In genomic region chrX:5468022-5468421, GRCm38 (mm10) we compare ENCODE assay signal across 9 mouse cellular contexts. TPM values are rescaled to one million over a fixed set of nuclear protein-coding genes. Genes with fewer than 3 reads are reported as not detected.
A peak's percentile ranks its signal among the peaks of the same experiment; 100 is the strongest.
DNase-seq lines count a peak whose midpoint lies in the region; ATAC-seq and TF ChIP-seq lines count a peak whose summit lies in the region.
"Had no signal": no experiment of that assay in that cellular context is flagged by ENCODE, and none has a peak within 500 bp of the region (broad histone marks: within the 10 kb centered on the region; RNA-seq: fewer than 3 reads in every experiment).

No protein-coding gene starts in this region.

- intact Hi-C loops in heart, postnatal 25 days (cut with DNase I), result no loop called here

- H3K4me1 ChIP-seq in heart, embryonic 14.5 days (ENCODE audit: control insufficient read depth in 2 of 2, insufficient read depth in 2 of 2, low read length in 2 of 2), result no peaks in the 10 kb centered on the region
- H3K4me1 ChIP-seq in hindbrain, embryonic 14.5 days (replicated peaks; ENCODE audit: control insufficient read depth, insufficient read depth, low read length), result no peaks in the 10 kb centered on the region
- no peaks in the 10 kb centered on the region for H3K4me1 ChIP-seq in neural tube, embryonic 11.5 days (ENCODE audit: control insufficient read depth, insufficient read depth, low read length)

- no peak overlapping the region for H3K9ac ChIP-seq in heart, embryonic 14.5 days (ENCODE audit: low read length)
- H3K9ac ChIP-seq in hindbrain, embryonic 14.5 days, result no peak overlapping the region
- H3K9ac ChIP-seq in neural tube, embryonic 11.5 days (ENCODE audit: low read length), result no peak overlapping the region

- TF ChIP-seq CTCF in brain, embryonic 14.5 days (IDR thresholded peaks at IDR 0.05; ENCODE audit: borderline replicate concordance, extremely low read depth, insufficient read depth, insufficient read length), result no peak

- no peaks in the 10 kb centered on the region for H3K36me3 ChIP-seq in heart, embryonic 14.5 days (ENCODE audit: control insufficient read depth, insufficient read depth, low read length)
- H3K36me3 ChIP-seq in hindbrain, embryonic 14.5 days (replicated peaks; ENCODE audit: control insufficient read depth, insufficient read depth), result no peaks in the 10 kb centered on the region
- H3K36me3 ChIP-seq in neural tube, embryonic 11.5 days (ENCODE audit: control insufficient read depth, insufficient read depth, low read length), result no peaks in the 10 kb centered on the region

- no peak overlapping the region for H3K27ac ChIP-seq in heart, embryonic 14.5 days (replicated peaks in 1 of 2; ENCODE audit: control insufficient read depth in 1 of 2, insufficient read depth in 1 of 2, low read depth in 2 of 2, low read length in 2 of 2)
- no peak overlapping the region for H3K27ac ChIP-seq in hindbrain, embryonic 14.5 days
- no peak overlapping the region for H3K27ac ChIP-seq in neural tube, embryonic 11.5 days (ENCODE audit: low read depth, low read length)

- H3K4me3 ChIP-seq in heart, embryonic 14.5 days (ENCODE audit: control insufficient read depth in 1 of 2, insufficient read depth in 1 of 2, low read depth in 1 of 2, low read length in 2 of 2), result no peak overlapping the region
- H3K4me3 ChIP-seq in hindbrain, embryonic 14.5 days (replicated peaks; ENCODE audit: low read length), result peak overlapping the region; percentile 25
- H3K4me3 ChIP-seq in neural tube, embryonic 11.5 days (ENCODE audit: low read depth, low read length), result peak overlapping the region; percentile 12; the same call in 1 of the 2 replicates

- TF ChIP-seq POLR2A in brain, embryonic 14.5 days (IDR thresholded peaks at IDR 0.05; ENCODE audit: borderline replicate concordance, extremely low read depth, insufficient read depth, insufficient read length, poor library complexity, severe bottlenecking), result no peak

- no peaks in the 10 kb centered on the region for H3K27me3 ChIP-seq in heart, embryonic 14.5 days (ENCODE audit: control insufficient read depth, insufficient read depth, low read length)
- H3K27me3 ChIP-seq in hindbrain, embryonic 14.5 days (ENCODE audit: control insufficient read depth, insufficient read depth, low read length), result no peaks in the 10 kb centered on the region
- no peaks in the 10 kb centered on the region for H3K27me3 ChIP-seq in neural tube, embryonic 11.5 days (ENCODE audit: control insufficient read depth, insufficient read depth, low read length)

- H3K9me3 ChIP-seq in heart, embryonic 14.5 days (ENCODE audit: control insufficient read depth, low read length), result no peaks in the 10 kb centered on the region
- H3K9me3 ChIP-seq in hindbrain, embryonic 14.5 days (ENCODE audit: control insufficient read depth, low read length), result no peaks in the 10 kb centered on the region
- H3K9me3 ChIP-seq in neural tube, embryonic 11.5 days (ENCODE audit: control insufficient read depth, low read length), result no peaks in the 10 kb centered on the region

- 12% methylated on average over 24 of the region's 24 CpGs for WGBS in heart, embryonic 14.5 days
- 19% methylated on average over 24 of the region's 24 CpGs for WGBS in hindbrain, embryonic 14.5 days
- WGBS in neural tube, embryonic 11.5 days, result 13% methylated on average over 24 of the region's 24 CpGs

- H3K4me2 ChIP-seq in heart, embryonic 14.5 days (ENCODE audit: low read length), result peak overlapping the region; percentile 36
- H3K4me2 ChIP-seq in hindbrain, embryonic 14.5 days (replicated peaks), result peak overlapping the region; percentile 48
- peak overlapping the region; percentile 34 for H3K4me2 ChIP-seq in neural tube, embryonic 11.5 days (ENCODE audit: low read depth)

- DNase-seq in heart, postnatal 25 days (ENCODE audit: low spot score), result no peak
- DNase-seq in brain, embryonic 14.5 days (ENCODE audit: low read depth), result peak; percentile 6
- DNase-seq in hindbrain, embryonic 14.5 days (ENCODE audit: low spot score), result no peak
- no peak for DNase-seq in neural tube, embryonic 11.5 days (ENCODE audit: low spot score)
- DNase-seq in B cell, adult 2 months, result no peak
- no peak for DNase-seq in cerebellum, adult 11 months
- DNase-seq in lung, adult 18-20 months, result no peak

- no peak for ATAC-seq in heart, embryonic 14.5 days (ENCODE audit: insufficient number of reproducible peaks, insufficient read depth, low FRiP score, low read depth)
- peak; percentile 27; the same call in 1 of the 2 replicates for ATAC-seq in hindbrain, embryonic 14.5 days (ENCODE audit: low FRiP score)
- no peak for ATAC-seq in neural tube, embryonic 11.5 days (ENCODE audit: insufficient read depth, low FRiP score, low TSS enrichment)

RNA-seq across cellular contexts. Expression of gene Mycs, which starts 1.0 kb away (rescaled TPM):
- polyA plus RNA-seq in heart, embryonic 14.5 days (2014; fragmentation: Nextera tagmentation; extraction: Ambion mirVana), result not detected in 2 replicates
- total RNA-seq in heart, postnatal 25 days (2021), result not detected
- 0.04 TPM in 1 of 2 replicates, not detected in the other for polyA plus RNA-seq in brain, embryonic 14.5 days (2012; rRNA removed)
- polyA plus RNA-seq in hindbrain, embryonic 14.5 days (2014; fragmentation: Nextera tagmentation; extraction: Ambion mirVana), result not detected in 2 replicates
- polyA plus RNA-seq in neural tube, embryonic 11.5 days (2014; fragmentation: Nextera tagmentation; extraction: Ambion mirVana), result not detected in 2 replicates
- total RNA-seq: common myeloid progenitor, adult 5-6 weeks had no signal

Comparison
In these comparisons a context has a peak if more than half of its experiments do, and no peak if none do; other contexts are left out.
1. H3K4me3 ChIP-seq: peak in hindbrain, embryonic 14.5 days (single experiment) and neural tube, embryonic 11.5 days (single experiment); none in heart, embryonic 14.5 days (0 of 2).
2. Peak in every context shown above with its lines, with median percentiles within 50 percentile points of each other: H3K4me2 ChIP-seq.